Mouse (Mus musculus) testis, adult 2 months (tissue): ENCODE data around the gene Gm20441.

Experiments used
- CTCF ChIP-seq: fragments of 200-500 bp; IDR thresholded peaks from 2 replicates; pipeline ENCODE4 v1.5.1; 2012; ENCODE audit warnings: low read depth, mild to moderate bottlenecking, inconsistent platforms, low read length, moderate library complexity; ENCODE audit not compliant: control insufficient read depth, insufficient read depth, insufficient replicate concordance
- POLR2A ChIP-seq: fragments of 200-500 bp; IDR thresholded peaks from 2 replicates; pipeline ENCODE4 v1.6.1; 2012; ENCODE audit warnings: low read depth, mild to moderate bottlenecking, inconsistent platforms, low read length, moderate library complexity; ENCODE audit not compliant: control insufficient read depth

DNA sequence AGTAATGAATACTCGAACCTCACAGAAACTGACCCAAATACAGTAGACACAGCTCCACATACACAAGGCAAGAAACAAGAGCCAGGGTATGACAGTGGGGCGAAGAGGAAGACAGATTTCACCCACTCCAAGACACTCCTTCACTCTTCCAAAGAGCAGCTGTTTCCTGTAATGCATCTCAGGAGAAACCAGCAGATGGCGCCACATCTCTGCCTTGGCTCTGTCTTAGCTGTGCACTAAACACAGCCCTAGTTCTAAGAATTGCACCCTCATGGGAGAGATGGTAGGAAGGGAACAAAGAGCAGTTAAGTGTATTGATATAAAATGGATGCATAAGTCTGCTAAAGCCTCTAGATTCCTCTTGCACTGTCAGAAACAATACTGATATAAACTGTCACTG is 36.7 kb downstream of the Gm20441 start:
- peak; percentile 39; the same call in 1 of the 2 replicates for TF ChIP-seq CTCF
- TF ChIP-seq POLR2A: no peak
